Mouse (Mus musculus) hindbrain, embryonic 16.5 days (tissue): ENCODE results near the gene Unk. TPM values are rescaled to one million over a fixed set of nuclear protein-coding genes. Genes with fewer than 3 reads are reported as not detected.
"Not testable (repeated sequence)": the region's sequence is repeated elsewhere in the genome, so short reads cannot be mapped to it uniquely, and the experiment has no call there.

Source experiments
- ATAC-seq: fragments of 200-750 bp; cut with Nextera tagmentation; 2 replicates; pipeline ENCODE4 v1.8.0; 2017; ENCODE audit warnings: moderate TSS enrichment, moderate library complexity
- H3K27ac ChIP-seq: fragments of 300-500 bp; sonication (generic); 2 replicates; pipeline ENCODE4 v1.5.1; 2014; ENCODE audit warnings: low read depth, mild to moderate bottlenecking, control low read depth, low read length, moderate library complexity
- H3K27me3 ChIP-seq: fragments of 300-500 bp; sonication (generic); replicated peaks from 2 replicates; pipeline ENCODE4 v1.6.1; 2014; ENCODE audit warnings: low read length; ENCODE audit not compliant: control insufficient read depth, insufficient read depth
- H3K36me3 ChIP-seq: fragments of 300-500 bp; sonication (generic); 2 replicates; pipeline ENCODE4 v1.6.1; 2014; ENCODE audit warnings: mild to moderate bottlenecking, low read length, moderate library complexity, mixed read lengths; ENCODE audit not compliant: control insufficient read depth, insufficient read depth
- H3K4me1 ChIP-seq: fragments of 300-500 bp; sonication (generic); 2 replicates; pipeline ENCODE4 v1.6.1; 2014; ENCODE audit warnings: low read depth, low read length; ENCODE audit not compliant: control insufficient read depth, insufficient read depth
- H3K4me2 ChIP-seq: fragments of 300-500 bp; sonication (generic); 2 replicates; pipeline ENCODE4 v1.6.1; 2014; ENCODE audit warnings: mild to moderate bottlenecking, low read length, control low read depth, moderate library complexity
- H3K4me3 ChIP-seq: fragments of 300-500 bp; sonication (generic); 2 replicates; pipeline ENCODE4 v1.5.1; 2014; ENCODE audit warnings: mild to moderate bottlenecking, low read length, control low read depth, moderate library complexity
- H3K9ac ChIP-seq: fragments of 300-500 bp; sonication (generic); 2 replicates; pipeline ENCODE4 v1.6.1; 2014; ENCODE audit warnings: low read depth, mild to moderate bottlenecking, control low read depth, low read length, moderate library complexity
- H3K9me3 ChIP-seq: fragments of 300-500 bp; sonication (generic); 2 replicates; pipeline ENCODE4 v1.6.1; 2014; ENCODE audit warnings: mild to moderate bottlenecking, low read length, moderate library complexity; ENCODE audit not compliant: control insufficient read depth
- WGBS: fragments of 180-500 bp; shearing (Covaris S2); extraction: QIAGEN DNeasy Blood & Tissue Kit; methylation state at CpG from one replicate; pipeline ENCODE4 v1.1.7; 2014; 5-methylcytosine and 5-hydroxymethylcytosine counted together
- polyA plus RNA-seq: library from polyadenylated mRNA; unstranded; fragments of >200 nt; fragmentation: Nextera tagmentation; extraction: Ambion mirVana; gene quantifications from 2 replicates; pipeline ENCODE4 v1.2.1, GENCODE M21; 2015

Gene Unk
- polyA plus RNA-seq, 1 experiment from 2014 or later: 30.1 TPM

DNA sequence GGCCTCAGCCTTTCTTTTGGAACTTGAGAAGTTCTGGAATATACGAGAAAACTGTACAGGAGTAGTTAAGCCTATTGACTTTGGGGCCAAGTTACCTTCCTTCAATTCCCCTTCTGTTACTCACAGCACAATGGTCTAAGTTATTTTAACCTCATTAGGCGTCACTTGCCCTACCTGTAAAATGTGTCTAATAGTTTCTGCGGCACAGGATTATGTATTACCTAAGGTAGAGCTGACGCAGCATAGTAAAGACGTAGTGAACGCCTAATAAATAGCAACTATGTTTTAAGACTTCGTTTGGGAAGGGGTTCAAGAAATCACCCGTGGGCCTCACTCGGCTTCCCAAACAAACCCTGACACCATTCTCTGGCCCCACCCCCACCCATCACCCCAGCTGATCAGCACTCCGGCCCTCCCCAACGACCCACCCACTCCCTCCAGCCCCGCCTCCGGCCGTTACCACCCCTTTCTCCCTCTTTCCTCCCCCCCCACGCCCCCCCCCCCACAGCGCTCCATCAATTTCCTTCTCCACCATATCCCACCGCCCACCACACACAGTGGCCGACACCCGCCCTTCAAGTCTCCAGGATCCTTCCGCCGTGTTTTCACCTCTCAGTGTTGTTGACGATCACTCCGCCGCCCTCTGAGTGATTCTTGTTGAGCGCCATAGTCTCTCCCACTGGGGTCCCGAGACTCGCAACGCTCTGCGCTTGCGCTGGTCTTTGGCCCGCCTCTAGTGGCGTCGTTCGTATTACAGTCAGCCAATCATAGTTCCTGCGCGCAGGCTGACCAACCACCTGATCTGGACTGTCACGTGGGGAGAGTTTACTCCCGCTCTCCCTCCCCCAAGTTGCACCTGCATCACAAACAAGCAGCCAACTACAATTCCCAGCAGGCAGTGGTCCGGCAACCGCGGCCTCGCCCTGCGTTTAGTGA, 56.4 kb downstream of the Unk start, which contains the start of gene Wbp2:
Gene Wbp2, minus strand, starts transcription at position 738 of the 936 bp plus-strand sequence.
- Histone ChIP-seq H3K27ac (peak within 1 kb of the TSS; percentile 75), H3K4me3 (peak within 1 kb of the TSS; percentile 51), H3K36me3 (peaks cover 13% of the 10 kb centered on the region), H3K9ac (peak within 1 kb of the TSS; percentile 57), H3K4me1 (peaks cover 11% of the 10 kb centered on the region), H3K9me3 (no peaks in the 10 kb centered on the region), H3K4me2 (peak within 1 kb of the TSS; percentile 57), H3K27me3 (no peaks in the 10 kb centered on the region)
- peak; percentile 98 for ATAC-seq
- WGBS: 4% methylated on average over 40 of the region's 43 CpGs

GRCm38 (mm10) chr11:116087194-116088130, 57.3 kb downstream of the Unk start:
- 5% methylated on average over 31 of the region's 31 CpGs for WGBS
- H3K4me2 ChIP-seq: peak overlapping the region; percentile 57
- H3K4me1 ChIP-seq: peaks cover 11% of the 10 kb centered on the region
- peak; percentile 67 for ATAC-seq
- no peaks in the 10 kb centered on the region for H3K9me3 ChIP-seq
- no peaks in the 10 kb centered on the region for H3K27me3 ChIP-seq
- H3K36me3 ChIP-seq: peaks cover 9% of the 10 kb centered on the region
- H3K4me3 ChIP-seq: peak overlapping the region; percentile 51
- peak overlapping the region; percentile 67 for H3K27ac ChIP-seq
- peak overlapping the region; percentile 57 for H3K9ac ChIP-seq

- peak overlapping the region; percentile 57 for H3K4me2 ChIP-seq
- 83% methylated on average over 8 of the region's 8 CpGs for WGBS
- no peak overlapping the region for H3K9ac ChIP-seq
- ATAC-seq: no peak
- no peaks in the 10 kb centered on the region for H3K9me3 ChIP-seq
- H3K27ac ChIP-seq: no peak overlapping the region
- H3K4me1 ChIP-seq: peaks cover 11% of the 10 kb centered on the region
- H3K36me3 ChIP-seq: peaks cover 5% of the 10 kb centered on the region
- H3K27me3 ChIP-seq: no peaks in the 10 kb centered on the region
- no peak overlapping the region for H3K4me3 ChIP-seq
Observed at GRCm38 (mm10) chr11:116088188-116088587, 58.1 kb downstream of the Unk start.

GRCm38 (mm10) chr11:116088741-116089394, 58.7 kb downstream of the Unk start:
- Histone ChIP-seq H3K36me3 (no peaks in the 10 kb centered on the region), H3K27me3 (no peaks in the 10 kb centered on the region), H3K9me3 (no peaks in the 10 kb centered on the region), H3K4me1 (peaks cover 11% of the 10 kb centered on the region), H3K4me2 (no peak overlapping the region), H3K27ac (no peak overlapping the region), H3K4me3 (no peak overlapping the region), H3K9ac (no peak overlapping the region)
- ATAC-seq: no peak
- 88% methylated on average over 11 of the region's 11 CpGs for WGBS

GRCm38 (mm10) chr11:116089545-116089944, 59.4 kb downstream of the Unk start:
- WGBS: 90% methylated on average over 6 of the region's 6 CpGs

GRCm38 (mm10) chr11:116091591-116091990, 61.5 kb downstream of the Unk start:
- Histone ChIP-seq H3K36me3 (no peaks in the 10 kb centered on the region), H3K9ac (no peak overlapping the region), H3K9me3 (no peaks in the 10 kb centered on the region), H3K27ac (no peak overlapping the region), H3K4me3 (no peak overlapping the region), H3K4me2 (no peak overlapping the region), H3K27me3 (no peaks in the 10 kb centered on the region), H3K4me1 (peaks cover 5% of the 10 kb centered on the region)
- WGBS: 87% methylated on average over 6 of the region's 6 CpGs
- no peak for ATAC-seq

More at GRCm38 (mm10) chr11:116089545-116089944, 59.4 kb downstream of the Unk start:
- no peak overlapping the region for H3K27ac ChIP-seq
- no peak overlapping the region for H3K9ac ChIP-seq
- no peaks in the 10 kb centered on the region for H3K36me3 ChIP-seq
- H3K4me1 ChIP-seq: peaks cover 11% of the 10 kb centered on the region
- H3K4me3 ChIP-seq: no peak overlapping the region
- no peaks in the 10 kb centered on the region for H3K9me3 ChIP-seq
- H3K27me3 ChIP-seq: no peaks in the 10 kb centered on the region
- H3K4me2 ChIP-seq: no peak overlapping the region
- no peak for ATAC-seq

GRCm38 (mm10) chr11:116092959-116093358, 62.8 kb downstream of the Unk start:
- not testable (repeated sequence) for H3K4me3 ChIP-seq, H3K4me1 ChIP-seq, H3K9me3 ChIP-seq, H3K4me2 ChIP-seq, ATAC-seq, H3K27me3 ChIP-seq, H3K36me3 ChIP-seq, H3K27ac ChIP-seq, H3K9ac ChIP-seq
- WGBS: 90% methylated on average over 6 of the region's 6 CpGs

GRCm38 (mm10) chr11:116093771-116094565, 63.8 kb downstream of the Unk start:
- H3K27ac ChIP-seq: no peak overlapping the region
- H3K36me3 ChIP-seq: no peaks in the 10 kb centered on the region
- no peak overlapping the region for H3K4me3 ChIP-seq
- WGBS: 63% methylated on average over 16 of the region's 16 CpGs
- ATAC-seq: no peak
- no peaks in the 10 kb centered on the region for H3K9me3 ChIP-seq
- no peak overlapping the region for H3K9ac ChIP-seq
- no peak overlapping the region for H3K4me2 ChIP-seq
- H3K27me3 ChIP-seq: no peaks in the 10 kb centered on the region
- H3K4me1 ChIP-seq: no peaks in the 10 kb centered on the region
